Mouse (Mus musculus) thymus, postnatal 14 days (tissue): ENCODE measurements around the gene Fsd1l.
"Not testable (repeated sequence)": the region's sequence is repeated elsewhere in the genome, so short reads cannot be mapped to it uniquely, and the experiment has no call there.

ENCODE experiments used
- DNase-seq: peaks from one replicate; pipeline ENCODE4 v3.0.0; 2021

Gene Fsd1l

GRCm38 (mm10) chr4:53630963-53631315 lies 332 bp upstream of the Fsd1l start:
- DNase-seq: no peak

- no peak for DNase-seq
These were observed 709 bp downstream of the Fsd1l start for GRCm38 (mm10) chr4:53632011-53632349.

GRCm38 (mm10) chr4:53635336-53635735 lies 4.1 kb downstream of the Fsd1l start:
- no peak for DNase-seq

GRCm38 (mm10) chr4:53637269-53637909 lies 6.1 kb downstream of the Fsd1l start:
- DNase-seq: no peak

GRCm38 (mm10) chr4:53638549-53639123 lies 7.4 kb downstream of the Fsd1l start:
- DNase-seq: no peak

- no peak for DNase-seq
These were observed 26.8 kb downstream of the Fsd1l start for GRCm38 (mm10) chr4:53658029-53658428.

- no peak for DNase-seq
These were observed 29.4 kb downstream of the Fsd1l start for GRCm38 (mm10) chr4:53660711-53661110.

GRCm38 (mm10) chr4:53682092-53682491 lies 50.8 kb downstream of the Fsd1l start:
- no peak for DNase-seq

- DNase-seq: no peak
These were observed 57.7 kb downstream of the Fsd1l start for GRCm38 (mm10) chr4:53688965-53689364.

GRCm38 (mm10) chr4:53691418-53691817 lies 60.1 kb downstream of the Fsd1l start:
- DNase-seq: no peak

GRCm38 (mm10) chr4:53709166-53709565 lies 77.9 kb downstream of the Fsd1l start:
- DNase-seq: not testable (repeated sequence)

GRCm38 (mm10) chr4:53710021-53710420 lies 78.8 kb downstream of the Fsd1l start:
- no peak for DNase-seq

- DNase-seq: no peak
These were observed 79.5 kb downstream of the Fsd1l start for GRCm38 (mm10) chr4:53710555-53711328.

GRCm38 (mm10) chr4:53713704-53714050 lies 82.4 kb downstream of the Fsd1l start, which contains the start of gene Fktn:
Gene Fktn (plus strand): TSS chr4:53713998.
- DNase-seq: no peak

- DNase-seq: peak; percentile 88
These were observed 83.0 kb downstream of the Fsd1l start for GRCm38 (mm10) chr4:53714051-53714814.

GRCm38 (mm10) chr4:53715977-53716376 lies 84.7 kb downstream of the Fsd1l start:
- DNase-seq: peak; percentile 31

- no peak for DNase-seq
These were observed 86.3 kb downstream of the Fsd1l start for GRCm38 (mm10) chr4:53717546-53717945.

- DNase-seq: no peak
These were observed 87.0 kb downstream of the Fsd1l start for GRCm38 (mm10) chr4:53718261-53718660.

- no peak for DNase-seq
These were observed 91.2 kb downstream of the Fsd1l start for GRCm38 (mm10) chr4:53722506-53722905.

GRCm38 (mm10) chr4:53726100-53726499 lies 94.8 kb downstream of the Fsd1l start:
- not testable (repeated sequence) for DNase-seq

GRCm38 (mm10) chr4:53728121-53728520 lies 96.8 kb downstream of the Fsd1l start:
- no peak for DNase-seq

- DNase-seq: peak; percentile 42
These were observed 107.8 kb downstream of the Fsd1l start for GRCm38 (mm10) chr4:53738956-53739616.

- DNase-seq: no peak
These were observed 118.6 kb downstream of the Fsd1l start for GRCm38 (mm10) chr4:53749831-53750230.
